Mouse (Mus musculus) liver, adult 2 months (tissue): Measurements from ENCODE around the gene Calu. TPM values are rescaled to one million over a fixed set of nuclear protein-coding genes. Genes with fewer than 3 reads are reported as not detected.

Source experiments
- DNase-seq: peaks from one replicate; pipeline ENCODE4 v3.0.0-alpha.2; 2011; ENCODE audit warnings: low read depth, low spot score; ENCODE audit errors: extremely low read depth
- H3K27ac ChIP-seq: fragments of 200-500 bp; replicated peaks from 2 replicates; pipeline ENCODE4 v1.5.1; 2012; ENCODE audit warnings: low read depth, mild to moderate bottlenecking, control low read depth, inconsistent platforms, low read length; ENCODE audit not compliant: insufficient read depth
- H3K27me3 ChIP-seq: fragments of 200-500 bp; 2 replicates; pipeline ENCODE4 v1.6.1; 2012; ENCODE audit warnings: mild to moderate bottlenecking, moderate library complexity, low read length, inconsistent platforms; ENCODE audit not compliant: control insufficient read depth, insufficient read depth
- H3K36me3 ChIP-seq: fragments of 200-500 bp; 2 replicates; pipeline ENCODE4 v1.6.1; 2012; ENCODE audit warnings: low read length, inconsistent platforms; ENCODE audit not compliant: control insufficient read depth, insufficient read depth
- H3K4me1 ChIP-seq: fragments of 200-500 bp; 2 replicates; pipeline ENCODE4 v1.6.1; 2011; ENCODE audit warnings: low read length; ENCODE audit not compliant: control insufficient read depth, insufficient read depth
- H3K4me3 ChIP-seq: fragments of 200-500 bp; 2 replicates; pipeline ENCODE4 v1.5.1; 2011; ENCODE audit warnings: low read depth, mild to moderate bottlenecking, control low read depth, low read length, moderate library complexity; ENCODE audit not compliant: insufficient read depth
- H3K79me2 ChIP-seq: fragments of 200-500 bp; 2 replicates; pipeline ENCODE4 v1.6.1; 2012; ENCODE audit warnings: inconsistent platforms, mild to moderate bottlenecking, low read length, moderate library complexity; ENCODE audit not compliant: control insufficient read depth, insufficient read depth
- H3K9ac ChIP-seq: fragments of 200-500 bp; 2 replicates; pipeline ENCODE4 v1.6.1; 2012; ENCODE audit warnings: low read depth, mild to moderate bottlenecking, control low read depth, inconsistent platforms, low read length
- CTCF ChIP-seq: fragments of 200-500 bp; IDR thresholded peaks from 2 replicates; pipeline ENCODE4 v1.5.1; 2011; ENCODE audit warnings: low read depth, low read length, control low read depth
- POLR2A ChIP-seq: fragments of 200-500 bp; IDR thresholded peaks from 2 replicates; pipeline ENCODE4 v1.6.1; 2011; ENCODE audit warnings: low read length, control low read depth; ENCODE audit not compliant: insufficient read depth; ENCODE audit errors: extremely low read depth
- WGBS: fragments of 180-500 bp; shearing (Covaris S2); methylation state at CpG from one replicate; pipeline ENCODE4 v1.1.7; 2018; 5-methylcytosine and 5-hydroxymethylcytosine counted together
- polyA plus RNA-seq: library from polyadenylated mRNA; depleted of rRNA; stranded (reverse); fragments of >200 nt; gene quantifications from 2 replicates; pipeline ENCODE4 v1.2.3, GENCODE M21; 2012
- total RNA-seq: library from RNA; depleted of rRNA; stranded (reverse); fragments of >200 nt; gene quantifications from 2 replicates; pipeline ENCODE4 v1.2.3, GENCODE M21; 2014

The Calu gene
- total and polyA plus RNA-seq, 2 experiments = 27.1 to 125 TPM

DNA sequence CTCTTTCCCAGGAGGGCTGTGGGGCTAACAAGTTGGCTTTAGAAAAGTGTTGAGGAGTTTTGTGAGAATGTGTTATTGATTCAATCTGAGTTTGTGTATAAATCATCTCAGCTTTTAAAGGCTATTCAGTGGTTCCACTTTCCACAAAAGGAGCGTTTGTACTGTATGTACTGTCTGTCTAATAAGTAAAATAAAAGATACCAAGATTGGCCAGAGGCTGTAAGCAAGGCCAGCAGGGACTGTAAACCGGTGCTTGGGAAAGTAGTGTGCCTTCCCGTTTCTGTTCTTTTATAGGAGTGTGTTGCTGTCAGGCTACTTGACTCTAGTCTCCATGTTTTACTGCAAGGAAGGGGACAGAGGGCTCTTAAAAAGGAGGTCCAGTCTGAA lies 15.3 kb downstream of the Calu start:
- Histone ChIP-seq H3K27ac (no peak overlapping the region), H3K79me2 (peaks cover 4% of the 10 kb centered on the region), H3K9ac (no peak overlapping the region), H3K27me3 (no peaks in the 10 kb centered on the region), H3K36me3 (peaks cover 45% of the 10 kb centered on the region), H3K4me1 (no peaks in the 10 kb centered on the region), H3K4me3 (no peak overlapping the region)
- TF ChIP-seq CTCF = no peak
- TF ChIP-seq POLR2A = no peak
- WGBS = 81% methylated on average over 3 of the region's 3 CpGs
- DNase-seq = no peak

DNA sequence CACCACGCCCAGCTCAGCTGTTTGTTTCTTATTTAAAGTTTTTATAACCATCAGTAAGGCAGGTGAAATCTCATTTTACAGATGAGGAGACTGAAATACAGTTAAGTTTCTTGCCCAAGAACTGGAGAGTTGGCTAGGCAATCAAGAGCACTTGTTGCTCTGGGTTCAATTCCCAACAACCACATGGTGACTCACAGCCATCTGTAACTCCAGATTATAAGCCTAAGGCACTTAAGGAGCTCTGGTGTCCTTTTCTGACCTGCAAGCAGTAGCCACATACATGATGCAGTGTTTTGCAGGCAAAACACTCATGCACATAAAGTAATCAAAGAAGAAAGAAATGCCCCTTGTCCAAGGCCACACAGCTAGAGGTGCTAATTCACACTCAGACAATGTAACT lies 17.4 kb downstream of the Calu start:
- no peaks in the 10 kb centered on the region for H3K27me3 ChIP-seq

DNA sequence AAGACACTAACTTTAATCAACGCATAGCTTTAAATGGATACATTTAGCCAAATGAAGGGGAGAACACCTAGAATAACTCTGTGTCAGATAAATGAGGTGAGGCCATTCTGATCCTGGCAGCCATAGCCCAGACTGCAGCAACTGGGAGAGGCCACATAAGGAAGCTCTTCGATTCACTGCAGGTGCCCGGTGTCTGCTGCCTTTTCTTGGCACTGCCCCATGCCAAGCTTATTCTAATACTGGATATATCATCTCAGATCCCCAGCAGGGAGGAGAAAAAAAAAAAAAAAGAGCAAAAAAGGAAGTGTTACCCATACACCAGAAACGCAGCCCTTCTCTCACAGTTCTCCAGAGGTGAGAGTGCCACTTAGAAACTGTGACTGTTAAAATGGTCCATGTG lies 29.5 kb downstream of the Calu start:
- DNase-seq = no peak
- Histone ChIP-seq H3K79me2 (no peaks in the 10 kb centered on the region), H3K4me1 (no peaks in the 10 kb centered on the region), H3K9ac (no peak overlapping the region), H3K27ac (no peak overlapping the region), H3K27me3 (no peaks in the 10 kb centered on the region), H3K4me3 (no peak overlapping the region), H3K36me3 (peaks cover 34% of the 10 kb centered on the region)
- no peak for TF ChIP-seq CTCF
- WGBS = 88% methylated on average over 4 of the region's 4 CpGs

More for the DNA sequence above, 17.4 kb downstream of the Calu start:
- peaks cover 42% of the 10 kb centered on the region for H3K36me3 ChIP-seq
- H3K4me1 ChIP-seq = no peaks in the 10 kb centered on the region
- TF ChIP-seq POLR2A = no peak
- TF ChIP-seq CTCF = no peak
- no peak overlapping the region for H3K4me3 ChIP-seq
- no peak overlapping the region for H3K27ac ChIP-seq
- no peaks in the 10 kb centered on the region; the same call in 1 of the 2 replicates for H3K79me2 ChIP-seq
- no peak overlapping the region for H3K9ac ChIP-seq
- no peak for DNase-seq
- 96% methylated on average over 1 of the region's 1 CpGs for WGBS

DNA sequence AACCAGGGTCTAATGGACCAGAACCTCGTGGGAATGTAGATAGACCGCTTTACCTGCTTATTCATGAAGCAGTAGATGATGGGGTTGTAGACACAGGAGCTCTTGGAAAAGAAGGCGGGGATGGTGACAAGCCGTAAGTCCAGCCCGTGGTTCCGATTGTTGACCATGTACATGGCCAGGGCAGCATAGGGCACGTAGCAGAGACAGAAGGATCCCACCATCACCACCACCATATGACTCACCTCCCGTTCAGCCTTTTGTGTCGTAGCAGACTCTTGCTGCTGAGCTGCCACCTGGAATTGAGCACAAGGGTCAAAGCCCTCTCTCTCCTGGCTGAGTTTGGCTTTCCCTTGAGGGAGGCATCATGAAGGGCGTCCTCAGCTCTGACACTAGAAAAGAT lies 30.8 kb downstream of the Calu start:
- H3K9ac ChIP-seq = no peak overlapping the region

DNA sequence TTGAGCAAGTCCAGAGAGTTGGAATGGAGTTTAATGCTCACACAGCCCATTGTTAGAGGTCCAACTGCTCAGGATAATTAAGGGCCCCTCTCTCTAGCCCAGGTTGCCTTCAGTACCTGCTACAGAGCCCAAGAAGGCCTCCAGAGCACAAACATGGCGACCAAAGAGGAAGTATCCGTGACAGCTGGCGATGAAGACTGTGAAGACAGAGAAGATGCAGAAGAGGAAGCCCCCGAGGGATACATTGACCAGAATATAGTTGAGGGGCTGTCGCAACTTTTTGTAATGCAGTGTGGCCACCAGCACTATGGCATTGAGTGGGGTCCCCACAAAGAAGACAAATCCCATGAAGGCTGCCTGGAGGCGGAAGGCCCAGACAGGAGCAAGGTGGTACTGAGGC lies 32.1 kb downstream of the Calu start:
- Histone ChIP-seq H3K4me1 (no peaks in the 10 kb centered on the region), H3K36me3 (peaks cover 12% of the 10 kb centered on the region), H3K79me2 (no peaks in the 10 kb centered on the region), H3K4me3 (no peak overlapping the region), H3K27ac (no peak overlapping the region), H3K9ac (no peak overlapping the region), H3K27me3 (no peaks in the 10 kb centered on the region)
- DNase-seq = no peak
- TF ChIP-seq CTCF (no peak), POLR2A (no peak)
- WGBS = 94% methylated on average over 6 of the region's 6 CpGs

More for the DNA sequence above, 30.8 kb downstream of the Calu start:
- H3K27me3 ChIP-seq = no peaks in the 10 kb centered on the region
- no peaks in the 10 kb centered on the region for H3K79me2 ChIP-seq
- no peak for DNase-seq
- TF ChIP-seq POLR2A (no peak), CTCF (no peak)
- no peak overlapping the region for H3K4me3 ChIP-seq
- peaks cover 22% of the 10 kb centered on the region for H3K36me3 ChIP-seq
- H3K4me1 ChIP-seq = no peaks in the 10 kb centered on the region
- no peak overlapping the region for H3K27ac ChIP-seq
- WGBS = 94% methylated on average over 10 of the region's 10 CpGs

DNA sequence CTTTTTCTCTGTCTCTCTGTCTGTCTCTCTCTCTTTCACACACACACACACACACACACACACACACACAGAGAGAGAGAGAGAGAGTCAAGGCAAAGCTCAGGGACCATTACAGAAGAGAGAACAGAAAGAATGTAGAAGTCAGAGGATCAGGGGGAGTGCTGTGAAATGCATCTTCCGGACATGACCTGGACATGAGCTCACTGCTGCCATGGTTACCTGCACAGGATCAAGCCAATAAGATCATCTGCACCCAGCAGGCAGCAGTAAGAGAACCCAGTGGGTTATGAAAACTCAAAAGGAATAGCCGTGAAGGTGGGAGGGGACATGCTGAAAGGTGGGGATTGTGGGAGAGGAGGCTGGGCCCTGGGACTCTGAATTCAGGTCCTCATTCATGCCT lies 34.6 kb downstream of the Calu start:
- Histone ChIP-seq H3K36me3 (no peaks in the 10 kb centered on the region), H3K9ac (no peak overlapping the region), H3K4me3 (no peak overlapping the region), H3K4me1 (no peaks in the 10 kb centered on the region), H3K79me2 (no peaks in the 10 kb centered on the region), H3K27me3 (no peaks in the 10 kb centered on the region), H3K27ac (no peak overlapping the region)
- no peak for DNase-seq
- no peak for TF ChIP-seq CTCF
- no peak for TF ChIP-seq POLR2A
- 79% methylated on average over 2 of the region's 2 CpGs for WGBS
